Mouse (Mus musculus) neural tube, embryonic 15.5 days (tissue): Measurements from ENCODE around the gene Nlrp6. TPM values are rescaled to one million over a fixed set of nuclear protein-coding genes. Genes with fewer than 3 reads are reported as not detected.
A peak's percentile ranks its signal among the peaks of the same experiment; 100 is the strongest.

ENCODE experiments used
- ATAC-seq: fragments of 200-750 bp; cut with Nextera tagmentation; 2 replicates; pipeline ENCODE4 v1.8.0; 2017; ENCODE audit warnings: mild to moderate bottlenecking, moderate TSS enrichment, moderate library complexity; ENCODE audit not compliant: low FRiP score
- H3K27ac ChIP-seq: fragments of 300-500 bp; sonication (generic); replicated peaks from 2 replicates; pipeline ENCODE4 v1.5.1; 2015; ENCODE audit warnings: mild to moderate bottlenecking, inconsistent platforms
- H3K27me3 ChIP-seq: fragments of 300-500 bp; sonication (generic); replicated peaks from 2 replicates; pipeline ENCODE4 v1.6.1; 2015; ENCODE audit warnings: inconsistent platforms
- H3K36me3 ChIP-seq: fragments of 300-500 bp; sonication (generic); 2 replicates; pipeline ENCODE4 v1.6.1; 2015; ENCODE audit warnings: inconsistent platforms
- H3K4me1 ChIP-seq: fragments of 300-500 bp; sonication (generic); 2 replicates; pipeline ENCODE4 v1.6.1; 2015; ENCODE audit warnings: inconsistent platforms
- H3K4me2 ChIP-seq: fragments of 300-500 bp; sonication (generic); 2 replicates; pipeline ENCODE4 v1.6.1; 2015; ENCODE audit warnings: inconsistent platforms, mild to moderate bottlenecking, moderate library complexity
- H3K4me3 ChIP-seq: fragments of 300-500 bp; sonication (generic); replicated peaks from 2 replicates; pipeline ENCODE4 v1.5.1; 2015; ENCODE audit warnings: mild to moderate bottlenecking, inconsistent platforms
- H3K9ac ChIP-seq: fragments of 300-500 bp; sonication (generic); replicated peaks from 2 replicates; pipeline ENCODE4 v1.6.1; 2015; ENCODE audit warnings: mild to moderate bottlenecking, inconsistent platforms
- H3K9me3 ChIP-seq: fragments of 300-500 bp; sonication (generic); replicated peaks from 2 replicates; pipeline ENCODE4 v1.6.1; 2016; ENCODE audit warnings: inconsistent platforms
- WGBS: fragments of 180-500 bp; shearing (Covaris S2); methylation state at CpG from one replicate; pipeline ENCODE4 v1.1.7; 2015; ENCODE audit warnings: mixed read lengths; 5-methylcytosine and 5-hydroxymethylcytosine counted together
- polyA plus RNA-seq: library from polyadenylated mRNA; unstranded; fragments of >200 nt; fragmentation: Nextera tagmentation; extraction: Ambion mirVana; gene quantifications from 2 replicates; pipeline ENCODE4 v1.2.1, GENCODE M21; 2015

The Nlrp6 gene
- polyA plus RNA-seq, 1 experiment from 2014 or later = 0.67 TPM

- 43% methylated on average over 8 of the region's 8 CpGs for WGBS
- no peak overlapping the region; the same call in 1 of the 2 replicates for H3K27ac ChIP-seq
- H3K9me3 ChIP-seq = no peaks in the 10 kb centered on the region
- H3K4me2 ChIP-seq = no peak overlapping the region
- no peaks in the 10 kb centered on the region for H3K27me3 ChIP-seq
- H3K4me3 ChIP-seq = no peak overlapping the region
- peaks cover 18% of the 10 kb centered on the region; the same call in 1 of the 2 replicates for H3K4me1 ChIP-seq
- no peaks in the 10 kb centered on the region for H3K36me3 ChIP-seq
- H3K9ac ChIP-seq = no peak overlapping the region
- no peak for ATAC-seq
These were observed 30.3 kb downstream of the Nlrp6 start for GRCm38 (mm10) chr7:140951051-140951450.

GRCm38 (mm10) chr7:140951765-140952164, 31.1 kb downstream of the Nlrp6 start:
- Histone ChIP-seq H3K27ac (no peak overlapping the region), H3K36me3 (no peaks in the 10 kb centered on the region), H3K4me3 (no peak overlapping the region), H3K27me3 (no peaks in the 10 kb centered on the region), H3K9ac (no peak overlapping the region), H3K4me2 (no peak overlapping the region), H3K9me3 (no peaks in the 10 kb centered on the region), H3K4me1 (peaks cover 18% of the 10 kb centered on the region; the same call in 1 of the 2 replicates)
- whole genome bisulfite sequencing = 78% methylated on average over 6 of the region's 6 CpGs
- ATAC-seq = no peak

- no peak overlapping the region for H3K4me3 ChIP-seq
- WGBS = 83% methylated on average over 7 of the region's 7 CpGs
These were observed 31.7 kb downstream of the Nlrp6 start for GRCm38 (mm10) chr7:140952441-140952840.

DNA sequence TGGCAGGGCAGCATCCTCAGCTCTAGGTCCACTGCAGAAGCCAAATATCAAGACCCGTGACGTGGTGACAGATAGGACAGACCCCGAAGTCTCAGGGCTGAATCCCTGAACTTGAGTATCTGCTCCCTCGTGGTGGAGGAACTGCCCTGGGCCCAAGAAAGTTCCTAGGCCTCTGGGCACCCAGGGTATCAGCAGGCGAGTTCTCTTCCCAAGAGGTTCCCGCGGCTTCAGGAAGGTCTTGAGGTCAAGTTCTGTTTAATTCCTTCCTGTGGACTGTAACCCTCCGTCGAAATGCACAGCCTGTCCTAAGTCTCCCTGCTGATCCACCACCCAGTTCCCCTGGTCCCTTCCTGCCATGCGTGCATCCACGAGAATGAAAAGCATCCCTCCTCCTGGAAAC, 32.4 kb downstream of the Nlrp6 start:
- Histone ChIP-seq H3K9me3 (no peaks in the 10 kb centered on the region), H3K9ac (no peak overlapping the region), H3K27me3 (no peaks in the 10 kb centered on the region), H3K36me3 (no peaks in the 10 kb centered on the region), H3K27ac (no peak overlapping the region), H3K4me1 (peaks cover 18% of the 10 kb centered on the region; the same call in 1 of the 2 replicates), H3K4me2 (no peak overlapping the region), H3K4me3 (no peak overlapping the region)
- 87% methylated on average over 11 of the region's 11 CpGs for WGBS
- no peak for ATAC-seq

More at GRCm38 (mm10) chr7:140952441-140952840, 31.7 kb downstream of the Nlrp6 start:
- Histone ChIP-seq H3K27me3 (no peaks in the 10 kb centered on the region), H3K4me1 (peaks cover 18% of the 10 kb centered on the region; the same call in 1 of the 2 replicates), H3K9me3 (no peaks in the 10 kb centered on the region), H3K4me2 (no peak overlapping the region), H3K27ac (no peak overlapping the region), H3K9ac (no peak overlapping the region), H3K36me3 (no peaks in the 10 kb centered on the region)
- ATAC-seq = no peak

DNA sequence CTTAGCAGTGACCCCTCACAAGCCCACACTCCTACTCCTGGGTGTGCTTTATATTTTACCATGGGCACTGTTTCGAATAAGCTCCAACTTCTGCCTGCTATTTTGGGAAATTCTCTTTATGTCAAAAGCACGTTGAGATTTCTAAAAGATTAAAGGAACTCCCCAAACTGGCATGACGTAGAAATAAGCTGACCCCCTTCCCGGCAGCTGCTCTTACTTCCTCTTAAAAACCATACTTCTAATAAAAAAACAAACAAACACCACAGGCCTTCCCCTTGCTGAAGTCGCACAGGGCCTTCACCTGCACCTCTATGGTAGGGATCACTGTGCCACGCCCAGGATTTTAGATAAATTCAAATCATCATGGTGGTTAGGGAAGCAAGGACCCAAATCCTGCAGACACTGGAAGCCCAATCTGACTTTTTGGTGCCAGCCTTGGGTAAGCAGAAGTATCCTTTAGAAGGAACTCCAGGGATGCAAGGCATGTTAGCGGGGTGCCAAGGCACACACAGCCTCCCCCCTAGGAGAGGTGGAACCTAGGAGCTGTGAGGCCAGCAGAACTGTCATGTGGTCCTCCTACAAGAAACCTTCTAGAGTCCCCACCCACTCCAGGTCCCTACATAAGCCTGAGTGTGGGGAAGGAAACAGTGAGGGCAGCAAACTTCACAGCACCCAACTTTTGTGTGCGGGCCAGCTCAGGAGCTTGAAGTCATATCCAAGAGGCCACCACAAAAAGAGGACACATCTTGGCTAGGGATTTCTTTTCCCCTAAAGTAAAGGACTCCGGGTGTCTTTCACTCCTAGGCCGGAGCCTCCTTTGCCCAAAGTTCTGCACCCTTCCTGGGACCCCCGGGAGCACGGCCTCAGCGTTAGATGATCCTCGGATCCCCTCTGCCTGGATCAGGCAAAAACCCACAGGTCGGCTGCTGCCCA, 33.4 kb downstream of the Nlrp6 start:
- Histone ChIP-seq H3K9ac (no peak overlapping the region), H3K4me2 (peak overlapping the region; percentile 54), H3K27ac (no peak overlapping the region), H3K4me3 (peak overlapping the region; percentile 33), H3K36me3 (no peaks in the 10 kb centered on the region), H3K9me3 (no peaks in the 10 kb centered on the region), H3K27me3 (no peaks in the 10 kb centered on the region), H3K4me1 (peaks cover 21% of the 10 kb centered on the region)
- no peak for ATAC-seq
- WGBS = 76% methylated on average over 15 of the region's 15 CpGs

DNA sequence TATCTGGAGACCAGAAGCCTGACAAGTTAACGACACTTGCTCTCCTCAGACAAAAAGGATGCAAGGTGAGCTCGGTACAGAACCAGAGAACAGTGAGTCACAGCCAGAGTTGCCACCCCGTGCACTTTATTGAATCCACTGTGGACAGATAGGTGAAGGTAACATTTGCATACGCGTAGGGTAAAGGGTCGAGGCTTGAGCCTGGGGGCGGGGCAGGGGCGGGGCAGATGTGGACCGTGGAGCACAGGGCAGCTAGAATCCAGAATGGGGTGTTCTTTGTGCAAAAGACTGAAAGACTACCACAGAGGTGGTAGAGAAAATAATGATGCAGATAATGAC, 34.0 kb downstream of the Nlrp6 start:
- no peaks in the 10 kb centered on the region for H3K27me3 ChIP-seq
- peak overlapping the region; percentile 33 for H3K4me3 ChIP-seq
- no peak overlapping the region for H3K27ac ChIP-seq
- H3K4me2 ChIP-seq = peak overlapping the region; percentile 54
- no peaks in the 10 kb centered on the region for H3K36me3 ChIP-seq
- ATAC-seq = no peak
- WGBS = 15% methylated on average over 9 of the region's 9 CpGs
- H3K4me1 ChIP-seq = peaks cover 24% of the 10 kb centered on the region
- no peaks in the 10 kb centered on the region for H3K9me3 ChIP-seq
- H3K9ac ChIP-seq = no peak overlapping the region

DNA sequence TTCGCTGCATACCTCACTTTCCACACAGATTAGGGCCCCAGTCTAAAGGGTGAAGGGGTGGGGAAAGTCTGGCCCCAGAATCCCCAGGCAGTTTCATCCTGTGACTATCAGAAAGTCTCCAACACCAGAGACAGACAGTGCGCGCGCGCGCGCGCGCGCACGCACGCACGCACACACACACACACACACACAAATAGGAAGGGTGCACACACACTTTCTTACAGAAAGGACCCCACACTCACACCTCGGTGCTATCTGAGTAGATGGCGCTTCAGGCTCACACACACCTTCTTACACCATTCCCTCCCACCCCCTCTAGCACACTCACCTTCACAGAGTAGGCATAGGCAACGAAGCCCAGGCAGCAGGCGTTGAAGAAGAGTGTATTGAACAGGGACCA, 34.6 kb downstream of the Nlrp6 start:
- no peaks in the 10 kb centered on the region for H3K9me3 ChIP-seq
- peak overlapping the region; percentile 35; the same call in 1 of the 2 replicates for H3K27ac ChIP-seq
- ATAC-seq = peak; percentile 53

GRCm38 (mm10) chr7:140955758-140956555, 35.3 kb downstream of the Nlrp6 start, which contains the start of the genes Gm45717 and Ifitm2:
Gm45717 (minus strand) TSS chr7:140955937.
Ifitm2 (minus strand) TSS chr7:140955987.
- H3K27ac ChIP-seq = peak within 1 kb of the TSS; percentile 55
- peak within 1 kb of the TSS; percentile 33 for H3K4me3 ChIP-seq
- H3K36me3 ChIP-seq = no peaks in the 10 kb centered on the region
- H3K9me3 ChIP-seq = no peaks in the 10 kb centered on the region
- no peaks in the 10 kb centered on the region for H3K27me3 ChIP-seq
- H3K9ac ChIP-seq = peak within 1 kb of the TSS; percentile 18; the same call in 1 of the 2 replicates
- peak; percentile 53; the same call in 1 of the 2 replicates for ATAC-seq
- 24% methylated on average over 11 of the region's 11 CpGs for WGBS
- peak within 1 kb of the TSS; percentile 54 for H3K4me2 ChIP-seq
- peaks cover 19% of the 10 kb centered on the region for H3K4me1 ChIP-seq

More for the DNA sequence above, 34.6 kb downstream of the Nlrp6 start:
- no peaks in the 10 kb centered on the region for H3K27me3 ChIP-seq
- peak overlapping the region; percentile 33 for H3K4me3 ChIP-seq
- H3K9ac ChIP-seq = peak overlapping the region; percentile 18; the same call in 1 of the 2 replicates
- WGBS = 11% methylated on average over 17 of the region's 17 CpGs
- H3K4me2 ChIP-seq = peak overlapping the region; percentile 54
- H3K4me1 ChIP-seq = peaks cover 24% of the 10 kb centered on the region
- H3K36me3 ChIP-seq = no peaks in the 10 kb centered on the region

- no peaks in the 10 kb centered on the region for H3K27me3 ChIP-seq
- H3K4me2 ChIP-seq = no peak overlapping the region
- 0 out of 2 replicates have a peak overlapping the region, but pooled peaks have one; percentile 55 for H3K27ac ChIP-seq
- H3K9me3 ChIP-seq = no peaks in the 10 kb centered on the region
- H3K4me3 ChIP-seq = no peak overlapping the region
- WGBS = 61% methylated on average over 6 of the region's 6 CpGs
- no peaks in the 10 kb centered on the region for H3K36me3 ChIP-seq
- H3K4me1 ChIP-seq = peaks cover 14% of the 10 kb centered on the region; the same call in 1 of the 2 replicates
- H3K9ac ChIP-seq = no peak overlapping the region
- no peak for ATAC-seq
These were observed 35.8 kb downstream of the Nlrp6 start for GRCm38 (mm10) chr7:140956556-140956869.

DNA sequence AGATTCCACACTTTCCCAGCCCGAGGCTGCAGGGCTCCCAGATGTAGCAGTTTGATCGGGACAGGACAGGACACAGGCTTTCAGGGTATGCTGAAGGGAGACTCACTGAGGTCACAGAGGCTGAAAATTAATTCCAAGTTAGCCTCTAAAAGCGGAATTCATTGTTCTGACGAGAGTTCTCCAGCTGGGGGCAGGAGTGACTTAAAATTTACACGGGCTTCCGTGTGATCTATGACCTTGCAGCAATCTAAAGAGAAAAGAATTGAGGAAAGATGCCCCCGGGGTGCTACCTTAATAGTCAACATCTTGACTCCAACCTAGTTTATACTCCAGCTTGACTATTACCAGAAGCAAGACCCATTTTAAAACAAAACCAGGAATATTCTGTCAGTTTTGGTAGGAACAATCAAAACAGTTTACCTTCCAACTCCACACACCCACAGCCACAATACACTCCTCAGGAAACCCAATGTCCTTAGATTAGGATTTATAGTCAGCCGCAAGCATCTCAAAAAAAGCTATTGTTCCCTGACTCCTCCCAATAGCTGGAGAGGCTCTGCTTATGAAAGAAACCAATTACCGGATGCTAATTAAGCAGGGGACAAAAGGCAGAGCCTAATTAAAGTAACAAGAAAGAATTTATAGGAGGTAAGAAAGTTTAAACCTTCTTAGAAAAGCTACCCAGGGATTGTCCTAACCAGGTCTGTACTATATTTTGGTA, 38.6 kb downstream of the Nlrp6 start:
- no peak for ATAC-seq
- H3K9me3 ChIP-seq = no peaks in the 10 kb centered on the region
- no peak overlapping the region for H3K27ac ChIP-seq
- H3K27me3 ChIP-seq = no peaks in the 10 kb centered on the region
- H3K9ac ChIP-seq = no peak overlapping the region
- 2% methylated on average over 9 of the region's 9 CpGs for WGBS
- no peak overlapping the region for H3K4me2 ChIP-seq
- peaks cover 9% of the 10 kb centered on the region; the same call in 1 of the 2 replicates for H3K4me1 ChIP-seq
- H3K36me3 ChIP-seq = no peaks in the 10 kb centered on the region
- no peak overlapping the region for H3K4me3 ChIP-seq

DNA sequence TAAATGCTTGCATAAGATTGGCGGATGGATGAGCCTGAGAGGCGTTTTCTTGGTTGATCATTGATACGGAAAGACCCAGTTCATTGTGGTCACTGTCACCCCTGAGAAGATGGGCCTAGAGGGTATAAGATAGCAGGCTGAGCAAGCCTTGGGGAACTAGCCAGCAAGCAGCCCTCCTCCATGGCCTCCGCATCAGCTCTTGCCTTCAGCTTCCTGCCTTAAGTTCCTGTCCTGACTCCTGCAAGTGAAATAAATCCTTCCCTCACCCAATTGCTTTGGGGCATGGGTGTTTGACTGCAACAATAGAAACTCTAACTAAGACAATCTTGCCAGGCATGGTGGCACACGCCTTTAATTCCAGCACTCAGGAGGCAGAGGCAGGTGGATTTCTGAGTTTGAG, 39.3 kb downstream of the Nlrp6 start:
- no peak for ATAC-seq
- 48% methylated on average over 5 of the region's 5 CpGs for WGBS
- H3K27ac ChIP-seq = no peak overlapping the region

More for the DNA sequence above, 39.3 kb downstream of the Nlrp6 start:
- peaks cover 5% of the 10 kb centered on the region; the same call in 1 of the 2 replicates for H3K4me1 ChIP-seq
- H3K4me3 ChIP-seq = no peak overlapping the region
- no peaks in the 10 kb centered on the region for H3K36me3 ChIP-seq
- no peaks in the 10 kb centered on the region for H3K9me3 ChIP-seq
- no peaks in the 10 kb centered on the region for H3K27me3 ChIP-seq
- no peak overlapping the region for H3K4me2 ChIP-seq
- no peak overlapping the region for H3K9ac ChIP-seq
